Mouse (Mus musculus): ENCODE results near the gene Fam187b.

Gene Fam187b

DNA sequence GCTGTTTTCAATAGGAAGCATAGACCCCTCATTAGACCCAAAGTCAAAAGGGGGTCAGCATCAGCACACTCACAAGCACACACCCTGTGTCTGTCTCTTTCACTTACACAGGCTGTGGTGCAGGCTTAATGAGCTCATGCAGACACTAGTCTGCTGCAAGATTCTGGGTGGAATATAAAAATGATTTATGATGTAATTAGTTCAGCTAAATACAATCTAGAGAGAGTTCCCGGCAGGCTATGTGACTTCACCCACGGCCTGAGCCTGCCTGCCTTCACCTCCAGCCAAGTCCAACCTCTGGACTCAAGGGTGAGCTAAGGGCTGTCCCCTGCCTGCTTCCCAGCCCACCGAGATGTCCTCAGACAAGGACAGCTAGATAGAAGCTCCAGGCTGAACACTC, 35.3 kb downstream of the Fam187b start:
- DNase-seq (ENCODE audit: low spot score in 2 of 2), result no peak

DNA sequence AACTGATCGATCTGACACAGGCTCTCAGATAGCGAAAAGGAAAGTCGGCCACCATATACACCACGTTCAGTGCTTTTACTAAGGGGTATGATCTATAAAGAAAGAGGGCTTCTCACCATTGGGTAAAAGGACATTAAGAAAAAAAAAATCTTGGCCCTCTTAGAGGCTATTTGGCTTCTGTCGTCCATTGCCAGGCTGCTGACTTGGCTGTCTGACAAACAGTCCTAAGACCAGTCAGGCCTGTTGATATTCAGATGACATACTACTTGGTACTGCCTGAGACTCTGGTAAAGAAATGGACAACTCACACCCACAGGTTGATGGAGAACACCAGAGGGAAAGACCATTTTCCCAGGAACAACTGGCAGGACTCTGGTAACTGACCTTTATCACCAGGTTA, 39.4 kb downstream of the Fam187b start:
- no peak for DNase-seq (ENCODE audit: low spot score in 2 of 2)

DNA sequence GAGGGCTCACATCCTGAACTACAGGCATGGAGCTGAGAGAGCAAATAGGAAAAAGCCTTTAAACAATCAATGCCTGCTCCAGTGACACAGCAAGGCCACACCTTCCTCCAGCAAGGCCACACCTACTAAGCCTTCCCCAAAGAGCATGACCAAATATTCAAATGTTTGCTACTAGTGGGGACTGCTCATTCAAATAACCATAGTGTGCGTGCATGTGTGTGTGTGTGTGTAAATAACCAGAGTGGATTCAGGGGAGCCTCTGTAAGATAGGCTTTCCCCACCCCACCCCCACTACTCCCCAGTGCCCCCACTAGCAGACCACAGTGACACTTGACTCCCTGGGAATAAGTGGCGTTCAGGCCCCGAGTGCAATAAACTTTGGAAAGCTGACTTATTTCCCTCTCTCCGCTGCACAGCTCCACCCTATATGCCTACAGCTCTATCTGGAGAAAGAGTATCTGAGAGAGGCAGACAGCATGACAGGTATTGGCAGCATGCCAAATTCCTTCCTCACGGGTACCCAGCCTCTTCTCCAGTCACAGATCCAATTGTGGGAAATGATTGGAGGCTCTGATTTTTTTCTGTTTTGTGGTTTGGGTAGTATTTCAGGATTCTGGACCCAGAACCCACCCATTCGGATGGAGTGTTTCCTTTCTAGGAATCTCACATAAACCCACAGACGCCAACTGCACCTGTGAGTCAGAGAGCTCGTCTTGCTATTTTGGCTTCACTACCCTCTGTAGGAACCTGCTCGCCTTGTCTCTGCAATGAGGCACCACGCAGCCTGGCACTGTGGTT, 43.7 kb downstream of the Fam187b start:
- peak; percentile 59 to 62 for DNase-seq (ENCODE audit: low spot score in 2 of 2)

GRCm38 (mm10) chr7:31028609-31029008, 55.0 kb downstream of the Fam187b start:
- no peak for DNase-seq (ENCODE audit: low spot score in 2 of 2)

DNA sequence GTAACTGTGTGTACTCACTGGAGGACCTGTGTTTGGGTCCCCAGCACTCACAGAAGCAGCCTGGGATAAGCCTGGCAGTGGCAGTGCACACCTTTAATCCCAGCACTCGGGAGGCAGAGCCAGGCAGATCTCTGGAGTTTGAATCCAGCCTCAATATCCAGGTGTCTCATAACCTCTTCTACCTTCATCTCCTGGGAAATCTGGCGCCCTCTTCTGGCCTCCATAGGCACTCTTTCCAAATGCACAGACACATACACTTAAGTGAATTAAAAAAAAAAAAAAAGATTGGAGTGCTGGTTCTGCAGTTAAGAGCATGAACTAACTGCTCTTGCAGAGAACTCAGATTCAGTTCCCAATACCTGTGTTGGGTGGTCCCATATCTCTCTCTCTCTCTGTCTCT, 57.1 kb downstream of the Fam187b start:
- DNase-seq (ENCODE audit: low spot score in 2 of 2), result no peak

DNA sequence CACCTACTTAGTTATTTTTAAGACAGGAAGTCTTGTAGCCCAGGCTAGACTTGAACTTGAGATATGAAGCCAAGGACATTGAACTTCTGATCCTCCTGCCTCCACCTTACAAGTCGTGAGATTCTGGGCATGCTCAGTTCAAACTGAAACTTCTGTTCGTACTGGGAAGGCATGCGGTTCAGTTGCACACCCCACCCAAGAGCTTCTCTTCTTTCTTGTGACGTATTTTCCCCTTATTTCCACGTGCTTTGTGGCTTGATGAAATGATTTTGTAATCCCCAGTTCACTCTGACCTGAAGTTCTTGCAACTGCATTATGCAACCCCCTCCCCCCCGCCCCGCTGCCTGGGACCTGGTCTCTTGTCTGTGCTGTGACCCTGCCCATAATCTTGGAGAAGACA, 58.1 kb downstream of the Fam187b start:
- no peak for DNase-seq (ENCODE audit: low spot score in 2 of 2)

GRCm38 (mm10) chr7:31033409-31034165, 60.0 kb downstream of the Fam187b start:
- no peak for DNase-seq (ENCODE audit: low spot score in 2 of 2)

GRCm38 (mm10) chr7:31034789-31035188, 61.2 kb downstream of the Fam187b start:
- DNase-seq (ENCODE audit: low spot score in 2 of 2), result no peak

- no peak for DNase-seq (ENCODE audit: low spot score in 2 of 2)
Observed at GRCm38 (mm10) chr7:31035291-31035690, 61.7 kb downstream of the Fam187b start.

- no peak for DNase-seq (ENCODE audit: low spot score in 2 of 2)
Observed at GRCm38 (mm10) chr7:31036917-31037316, 63.3 kb downstream of the Fam187b start.

- no peak for DNase-seq (ENCODE audit: low spot score in 2 of 2)
Observed at GRCm38 (mm10) chr7:31037675-31038074, 64.1 kb downstream of the Fam187b start.

DNA sequence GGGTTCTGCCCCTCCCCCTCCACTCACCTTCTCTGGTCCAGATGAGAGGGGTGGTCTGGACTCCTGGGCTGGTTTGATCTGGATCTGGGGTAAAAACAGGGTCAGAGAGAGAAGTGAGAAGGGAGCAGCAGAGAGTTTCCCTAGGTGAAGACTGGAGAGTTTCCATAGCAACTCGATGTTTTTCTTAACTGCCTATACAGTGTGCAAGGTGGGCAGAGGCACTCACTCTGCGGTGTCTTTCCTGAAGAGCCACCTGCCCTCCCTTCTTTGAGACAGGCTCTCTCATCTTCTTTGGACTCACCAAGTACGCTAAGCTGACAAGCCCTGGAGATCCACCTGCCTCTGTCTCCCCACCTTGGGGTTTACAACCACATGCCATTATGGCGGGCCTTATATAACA, 65.4 kb downstream of the Fam187b start:
- DNase-seq (ENCODE audit: low spot score in 2 of 2), result no peak

Measured in frontal cortex, postnatal 14 days (tissue).